Mouse (Mus musculus): ENCODE results near the gene Vps39. TPM values are rescaled to one million over a fixed set of nuclear protein-coding genes. Genes with fewer than 3 reads are reported as not detected.

Vps39 gene
- polyA plus RNA-seq, 1 experiment from 2014 or later = 20.5 TPM

DNA sequence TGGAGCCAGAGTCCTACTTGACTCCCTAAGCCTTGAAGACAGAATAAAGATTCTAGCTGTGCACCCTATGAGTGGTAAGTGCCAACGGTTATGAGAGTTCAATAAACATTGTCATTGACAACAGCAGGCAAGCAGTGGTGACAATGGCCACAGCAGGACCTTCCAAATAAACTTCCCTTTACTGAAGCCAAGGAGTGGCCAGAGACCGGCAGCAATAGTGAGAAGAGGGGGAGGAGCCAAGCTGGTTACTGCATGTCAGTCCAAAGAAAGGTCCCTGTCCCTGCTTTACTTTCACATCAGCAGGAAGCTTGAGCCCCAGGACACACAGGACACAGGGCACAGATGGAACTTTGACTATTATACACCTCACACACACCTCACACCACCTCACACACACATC lies 56.8 kb downstream of the Vps39 start:
- no peaks in the 10 kb centered on the region for H3K27me3 ChIP-seq (ENCODE audit: control insufficient read depth, insufficient read depth, low read length)
- H3K4me3 ChIP-seq (ENCODE audit: control insufficient read depth in 1 of 2, insufficient read depth in 1 of 2, low read depth in 1 of 2, low read length in 2 of 2) = no peak overlapping the region
- H3K4me1 ChIP-seq (ENCODE audit: control insufficient read depth in 2 of 2, insufficient read depth in 2 of 2, low read length in 2 of 2) = no peaks in the 10 kb centered on the region
- H3K27ac ChIP-seq (replicated peaks in 1 of 2; ENCODE audit: control insufficient read depth in 1 of 2, insufficient read depth in 1 of 2, low read depth in 2 of 2, low read length in 2 of 2) = no peak overlapping the region
- H3K9me3 ChIP-seq (ENCODE audit: control insufficient read depth, low read length) = no peaks in the 10 kb centered on the region
- no peak overlapping the region for H3K9ac ChIP-seq (ENCODE audit: low read length)
- ATAC-seq (ENCODE audit: insufficient number of reproducible peaks, insufficient read depth, low FRiP score, low read depth) = no peak
- H3K4me2 ChIP-seq (ENCODE audit: low read length) = no peak overlapping the region
- WGBS = 19% methylated on average over 2 of the region's 2 CpGs
- H3K36me3 ChIP-seq (ENCODE audit: control insufficient read depth, insufficient read depth, low read length) = no peaks in the 10 kb centered on the region

DNA sequence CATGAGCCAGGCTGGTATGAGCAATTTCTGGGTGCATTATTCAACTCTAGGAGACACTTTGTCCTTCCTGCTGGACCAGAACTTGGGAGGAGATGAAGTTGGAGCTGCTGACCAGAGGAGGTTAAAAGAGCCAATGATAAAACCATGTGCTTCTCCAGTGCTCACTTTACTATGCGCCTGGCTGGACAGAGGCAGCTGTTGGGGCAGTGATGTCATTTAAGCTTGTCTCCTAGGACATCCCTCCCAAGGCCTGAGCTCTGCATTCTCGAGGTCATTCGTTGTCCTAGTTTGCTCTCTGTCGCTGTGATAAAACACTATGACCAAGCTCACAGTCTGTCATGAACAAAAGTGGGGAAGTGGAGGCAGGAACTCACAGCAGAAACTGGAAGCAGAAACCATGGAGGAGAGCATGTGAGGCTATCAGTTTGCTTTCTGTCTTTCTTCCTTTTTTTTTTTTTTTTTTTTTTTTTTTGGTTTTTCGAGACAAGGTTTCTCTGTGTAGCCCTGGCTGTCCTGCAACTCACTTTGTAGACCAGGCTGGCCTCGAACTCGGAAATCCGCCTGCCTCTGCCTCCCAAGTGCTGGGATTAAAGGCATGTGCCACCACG lies 61.4 kb downstream of the Vps39 start:
- H3K4me2 ChIP-seq (ENCODE audit: low read length) = no peak overlapping the region
- no peaks in the 10 kb centered on the region for H3K9me3 ChIP-seq (ENCODE audit: control insufficient read depth, low read length)
- no peaks in the 10 kb centered on the region for H3K4me1 ChIP-seq (ENCODE audit: control insufficient read depth in 2 of 2, insufficient read depth in 2 of 2, low read length in 2 of 2)
- H3K27ac ChIP-seq (replicated peaks in 1 of 2; ENCODE audit: control insufficient read depth in 1 of 2, insufficient read depth in 1 of 2, low read depth in 2 of 2, low read length in 2 of 2) = no peak overlapping the region
- H3K27me3 ChIP-seq (ENCODE audit: control insufficient read depth, insufficient read depth, low read length) = no peaks in the 10 kb centered on the region
- no peak for ATAC-seq (ENCODE audit: insufficient number of reproducible peaks, insufficient read depth, low FRiP score, low read depth)
- H3K36me3 ChIP-seq (ENCODE audit: control insufficient read depth, insufficient read depth, low read length) = no peaks in the 10 kb centered on the region
- H3K9ac ChIP-seq (ENCODE audit: low read length) = no peak overlapping the region
- no peak overlapping the region for H3K4me3 ChIP-seq (ENCODE audit: control insufficient read depth in 1 of 2, insufficient read depth in 1 of 2, low read depth in 1 of 2, low read length in 2 of 2)
- WGBS = 69% methylated on average over 8 of the region's 9 CpGs

DNA sequence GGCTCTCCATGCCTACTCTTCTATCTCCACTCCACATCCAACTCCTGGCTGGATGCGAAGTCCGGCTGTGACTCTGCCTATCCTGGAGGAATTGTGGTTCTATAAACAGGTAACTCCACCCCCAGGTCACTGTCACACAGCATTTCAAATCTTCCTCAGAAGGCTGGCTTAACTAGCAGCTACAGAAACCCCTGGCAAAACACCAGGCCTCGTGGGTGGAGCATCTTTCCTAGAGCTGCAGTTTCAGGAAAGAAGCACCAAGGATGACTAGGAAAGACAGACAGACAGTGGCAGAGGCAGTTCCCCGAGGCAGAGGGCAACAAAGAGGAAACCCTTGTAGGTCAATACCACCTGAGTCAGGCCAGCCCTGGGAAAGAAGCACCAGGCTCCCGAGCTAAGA lies 63.9 kb downstream of the Vps39 start, which contains the start of gene Pla2g4d:
Gene Pla2g4d, minus strand, starts transcription at position 203 of the 400 bp plus-strand sequence.
- no peak within 1 kb of the TSS for H3K4me3 ChIP-seq (ENCODE audit: control insufficient read depth in 1 of 2, insufficient read depth in 1 of 2, low read depth in 1 of 2, low read length in 2 of 2)
- H3K36me3 ChIP-seq (ENCODE audit: control insufficient read depth, insufficient read depth, low read length) = no peaks in the 10 kb centered on the region
- no peaks in the 10 kb centered on the region for H3K4me1 ChIP-seq (ENCODE audit: control insufficient read depth in 2 of 2, insufficient read depth in 2 of 2, low read length in 2 of 2)
- H3K27ac ChIP-seq (replicated peaks in 1 of 2; ENCODE audit: control insufficient read depth in 1 of 2, insufficient read depth in 1 of 2, low read depth in 2 of 2, low read length in 2 of 2) = no peak within 1 kb of the TSS
- H3K9ac ChIP-seq (ENCODE audit: low read length) = no peak within 1 kb of the TSS
- H3K27me3 ChIP-seq (ENCODE audit: control insufficient read depth, insufficient read depth, low read length) = no peaks in the 10 kb centered on the region; the same call in 1 of the 2 replicates
- no peak for ATAC-seq (ENCODE audit: insufficient number of reproducible peaks, insufficient read depth, low FRiP score, low read depth)
- H3K9me3 ChIP-seq (ENCODE audit: control insufficient read depth, low read length) = no peaks in the 10 kb centered on the region
- 64% methylated on average over 5 of the region's 5 CpGs for WGBS
- H3K4me2 ChIP-seq (ENCODE audit: low read length) = no peak within 1 kb of the TSS

DNA sequence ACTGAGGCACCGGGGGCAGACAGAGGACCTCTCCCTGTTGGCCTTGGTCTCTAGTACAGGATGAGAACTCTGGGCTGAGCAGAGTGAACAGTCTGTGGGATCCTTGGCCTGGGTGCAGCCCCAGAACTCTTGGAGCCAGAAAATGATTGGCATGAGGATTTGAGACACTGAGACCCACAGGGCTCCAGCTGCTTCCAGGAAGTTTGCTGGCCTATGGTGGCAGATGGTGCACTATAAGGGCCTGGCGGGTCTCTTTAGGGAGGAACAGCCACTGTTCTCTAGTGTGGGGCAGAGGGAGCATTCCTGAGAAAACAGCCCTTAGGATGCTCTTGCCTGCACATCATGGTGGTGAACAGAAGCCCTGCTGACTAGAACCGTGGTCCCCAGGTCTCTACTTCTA lies 64.5 kb downstream of the Vps39 start:
- ATAC-seq (ENCODE audit: insufficient number of reproducible peaks, insufficient read depth, low FRiP score, low read depth) = no peak
- Histone ChIP-seq H3K4me1 (ENCODE audit: control insufficient read depth in 2 of 2, insufficient read depth in 2 of 2, low read length in 2 of 2) (no peaks in the 10 kb centered on the region), H3K9ac (ENCODE audit: low read length) (no peak overlapping the region), H3K9me3 (ENCODE audit: control insufficient read depth, low read length) (no peaks in the 10 kb centered on the region), H3K27ac (replicated peaks in 1 of 2; ENCODE audit: control insufficient read depth in 1 of 2, insufficient read depth in 1 of 2, low read depth in 2 of 2, low read length in 2 of 2) (no peak overlapping the region), H3K4me2 (ENCODE audit: low read length) (no peak overlapping the region), H3K36me3 (ENCODE audit: control insufficient read depth, insufficient read depth, low read length) (no peaks in the 10 kb centered on the region), H3K4me3 (ENCODE audit: control insufficient read depth in 1 of 2, insufficient read depth in 1 of 2, low read depth in 1 of 2, low read length in 2 of 2) (no peak overlapping the region), H3K27me3 (ENCODE audit: control insufficient read depth, insufficient read depth, low read length) (no peaks in the 10 kb centered on the region; the same call in 1 of the 2 replicates)
- 81% methylated on average over 3 of the region's 3 CpGs for WGBS

DNA sequence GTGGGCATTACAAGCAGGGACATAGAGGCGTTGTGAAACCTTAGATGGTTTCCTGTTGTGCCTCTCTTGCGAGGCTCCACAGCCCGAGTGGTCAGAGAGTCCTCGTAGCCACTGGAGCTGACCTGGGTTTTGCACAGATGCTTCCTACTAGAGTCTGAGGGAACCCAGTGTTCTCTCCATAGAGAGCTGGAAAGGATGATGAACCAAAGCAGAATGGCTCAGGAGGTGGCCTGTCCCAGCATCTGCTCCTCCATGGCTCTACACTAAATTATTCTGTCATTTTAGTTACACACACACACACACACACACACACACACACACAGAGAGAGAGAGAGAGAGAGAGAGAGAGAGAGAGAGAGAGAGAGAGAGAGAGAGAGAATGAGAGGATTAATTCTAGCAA lies 67.3 kb downstream of the Vps39 start:
- ATAC-seq (ENCODE audit: insufficient number of reproducible peaks, insufficient read depth, low FRiP score, low read depth) = no peak
- 66% methylated on average over 4 of the region's 4 CpGs for WGBS
- H3K4me3 ChIP-seq (ENCODE audit: control insufficient read depth in 1 of 2, insufficient read depth in 1 of 2, low read depth in 1 of 2, low read length in 2 of 2) = no peak overlapping the region
- no peak overlapping the region for H3K9ac ChIP-seq (ENCODE audit: low read length)
- H3K36me3 ChIP-seq (ENCODE audit: control insufficient read depth, insufficient read depth, low read length) = no peaks in the 10 kb centered on the region
- no peaks in the 10 kb centered on the region; the same call in 1 of the 2 replicates for H3K27me3 ChIP-seq (ENCODE audit: control insufficient read depth, insufficient read depth, low read length)
- H3K4me2 ChIP-seq (ENCODE audit: low read length) = no peak overlapping the region
- H3K9me3 ChIP-seq (ENCODE audit: control insufficient read depth, low read length) = no peaks in the 10 kb centered on the region
- no peak overlapping the region for H3K27ac ChIP-seq (replicated peaks in 1 of 2; ENCODE audit: control insufficient read depth in 1 of 2, insufficient read depth in 1 of 2, low read depth in 2 of 2, low read length in 2 of 2)
- no peaks in the 10 kb centered on the region for H3K4me1 ChIP-seq (ENCODE audit: control insufficient read depth in 2 of 2, insufficient read depth in 2 of 2, low read length in 2 of 2)

DNA sequence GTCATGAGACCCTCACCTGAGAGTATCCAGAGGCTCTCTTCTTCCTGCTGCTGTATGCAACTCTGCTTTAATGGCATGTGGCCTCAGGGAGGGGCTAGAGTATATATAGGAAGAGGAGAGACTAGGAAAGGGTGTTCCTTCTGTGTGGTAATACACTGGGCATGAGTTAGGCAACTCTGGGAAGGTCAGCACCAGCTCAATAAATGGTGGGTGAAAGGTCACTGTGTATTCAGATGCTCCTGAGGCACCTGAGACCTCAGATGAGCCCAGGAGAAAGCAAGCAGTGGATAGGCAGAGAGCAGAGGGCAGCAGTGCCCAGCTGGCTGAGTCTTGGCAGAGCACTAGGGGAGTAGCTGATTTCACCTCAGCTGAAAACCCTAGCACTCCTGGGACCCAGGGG lies 68.2 kb downstream of the Vps39 start:
- H3K27ac ChIP-seq (replicated peaks in 1 of 2; ENCODE audit: control insufficient read depth in 1 of 2, insufficient read depth in 1 of 2, low read depth in 2 of 2, low read length in 2 of 2) = no peak overlapping the region
- H3K9me3 ChIP-seq (ENCODE audit: control insufficient read depth, low read length) = no peaks in the 10 kb centered on the region

DNA sequence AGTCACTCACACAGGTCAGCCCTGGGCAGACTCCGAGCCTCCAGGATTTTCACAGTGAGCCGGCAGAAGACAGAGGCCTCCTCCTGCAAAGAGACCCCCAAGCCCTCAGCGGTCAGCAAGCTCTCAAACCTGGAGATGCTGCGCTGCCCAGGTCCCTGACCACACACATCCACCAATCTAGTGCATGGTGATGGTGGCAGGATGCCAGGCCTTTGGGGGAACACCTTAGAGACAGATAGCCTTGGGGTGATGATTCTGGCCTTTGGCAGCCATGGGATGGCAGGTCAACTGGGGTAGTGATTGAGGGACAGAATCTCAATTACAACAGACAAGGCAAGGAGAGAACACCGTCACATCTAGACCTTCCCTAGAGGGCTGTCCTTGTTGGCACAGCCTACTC lies 68.8 kb downstream of the Vps39 start:
- ATAC-seq (ENCODE audit: insufficient number of reproducible peaks, insufficient read depth, low FRiP score, low read depth) = no peak
- H3K9ac ChIP-seq (ENCODE audit: low read length) = no peak overlapping the region
- no peaks in the 10 kb centered on the region for H3K36me3 ChIP-seq (ENCODE audit: control insufficient read depth, insufficient read depth, low read length)
- H3K4me3 ChIP-seq (ENCODE audit: control insufficient read depth in 1 of 2, insufficient read depth in 1 of 2, low read depth in 1 of 2, low read length in 2 of 2) = no peak overlapping the region
- 80% methylated on average over 5 of the region's 5 CpGs for whole genome bisulfite sequencing
- no peaks in the 10 kb centered on the region for H3K9me3 ChIP-seq (ENCODE audit: control insufficient read depth, low read length)
- H3K27me3 ChIP-seq (ENCODE audit: control insufficient read depth, insufficient read depth, low read length) = no peaks in the 10 kb centered on the region; the same call in 1 of the 2 replicates
- no peaks in the 10 kb centered on the region for H3K4me1 ChIP-seq (ENCODE audit: control insufficient read depth in 2 of 2, insufficient read depth in 2 of 2, low read length in 2 of 2)
- no peak overlapping the region for H3K4me2 ChIP-seq (ENCODE audit: low read length)
- H3K27ac ChIP-seq (replicated peaks in 1 of 2; ENCODE audit: control insufficient read depth in 1 of 2, insufficient read depth in 1 of 2, low read depth in 2 of 2, low read length in 2 of 2) = no peak overlapping the region

More for the DNA sequence above, 68.2 kb downstream of the Vps39 start:
- H3K4me2 ChIP-seq (ENCODE audit: low read length) = no peak overlapping the region
- H3K27me3 ChIP-seq (ENCODE audit: control insufficient read depth, insufficient read depth, low read length) = no peaks in the 10 kb centered on the region; the same call in 1 of the 2 replicates
- no peaks in the 10 kb centered on the region for H3K36me3 ChIP-seq (ENCODE audit: control insufficient read depth, insufficient read depth, low read length)
- H3K4me3 ChIP-seq (ENCODE audit: control insufficient read depth in 1 of 2, insufficient read depth in 1 of 2, low read depth in 1 of 2, low read length in 2 of 2) = no peak overlapping the region
- ATAC-seq (ENCODE audit: insufficient number of reproducible peaks, insufficient read depth, low FRiP score, low read depth) = no peak; the same call in 1 of the 2 replicates
- no peak overlapping the region for H3K9ac ChIP-seq (ENCODE audit: low read length)
- H3K4me1 ChIP-seq (ENCODE audit: control insufficient read depth in 2 of 2, insufficient read depth in 2 of 2, low read length in 2 of 2) = no peaks in the 10 kb centered on the region

DNA sequence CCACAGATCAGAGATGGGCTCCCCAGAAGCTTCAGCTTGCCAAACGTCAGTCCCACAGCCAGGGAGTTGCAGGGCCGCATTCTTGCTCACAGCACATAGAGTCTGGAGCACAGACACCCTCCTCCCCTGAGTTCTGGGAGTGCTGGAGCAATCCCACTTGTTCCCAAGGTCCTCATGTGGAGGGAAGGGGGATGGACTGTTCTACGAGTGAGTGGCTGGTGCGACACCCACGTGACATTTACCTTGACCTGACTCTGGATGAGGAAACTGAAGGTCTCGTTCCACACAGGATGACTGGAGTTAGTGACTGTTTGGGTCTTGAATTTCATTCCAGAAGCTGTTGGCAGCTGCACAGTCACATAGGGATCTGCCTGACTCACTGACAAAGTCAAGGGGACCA lies 69.4 kb downstream of the Vps39 start:
- Histone ChIP-seq H3K4me2 (ENCODE audit: low read length) (no peak overlapping the region), H3K9ac (ENCODE audit: low read length) (no peak overlapping the region), H3K27me3 (ENCODE audit: control insufficient read depth, insufficient read depth, low read length) (no peaks in the 10 kb centered on the region; the same call in none of the 2 replicates), H3K4me1 (ENCODE audit: control insufficient read depth in 2 of 2, insufficient read depth in 2 of 2, low read length in 2 of 2) (no peaks in the 10 kb centered on the region), H3K4me3 (ENCODE audit: control insufficient read depth in 1 of 2, insufficient read depth in 1 of 2, low read depth in 1 of 2, low read length in 2 of 2) (no peak overlapping the region), H3K27ac (replicated peaks in 1 of 2; ENCODE audit: control insufficient read depth in 1 of 2, insufficient read depth in 1 of 2, low read depth in 2 of 2, low read length in 2 of 2) (no peak overlapping the region), H3K9me3 (ENCODE audit: control insufficient read depth, low read length) (no peaks in the 10 kb centered on the region), H3K36me3 (ENCODE audit: control insufficient read depth, insufficient read depth, low read length) (no peaks in the 10 kb centered on the region)
- ATAC-seq (ENCODE audit: insufficient number of reproducible peaks, insufficient read depth, low FRiP score, low read depth) = no peak
- 50% methylated on average over 6 of the region's 6 CpGs for WGBS

Data from heart, embryonic 14.5 days (tissue).